Mouse (Mus musculus) layer of hippocampus, adult 9-10 months (tissue): Measurements from ENCODE around the gene Kbtbd4.

Source experiments
- DNase-seq: peaks from one replicate; pipeline ENCODE4 v3.0.0; 2022; ENCODE audit warnings: low spot score

Gene Kbtbd4

GRCm38 (mm10) chr2:90958856-90959255 lies 54.3 kb downstream of the Kbtbd4 start:
- DNase-seq: no peak

- DNase-seq: no peak
Observed at GRCm38 (mm10) chr2:90960012-90960411, 55.5 kb downstream of the Kbtbd4 start.
